Mouse (Mus musculus): ENCODE results near the gene Ern1. TPM values are rescaled to one million over a fixed set of nuclear protein-coding genes. Genes with fewer than 3 reads are reported as not detected.

The Ern1 gene
- polyA plus RNA-seq, 1 experiment from 2014 or later = 4.8 TPM

- H3K9ac ChIP-seq (ENCODE audit: low read depth, low read length) = no peak overlapping the region
- H3K9me3 ChIP-seq (replicated peaks; ENCODE audit: control insufficient read depth, low read length, poor library complexity, severe bottlenecking) = no peaks in the 10 kb centered on the region
- H3K27me3 ChIP-seq (ENCODE audit: control insufficient read depth, insufficient read depth, low read depth, low read length) = no peaks in the 10 kb centered on the region
- 26% methylated on average over 3 of the region's 3 CpGs for WGBS
- H3K4me3 ChIP-seq (ENCODE audit: low read depth, low read length) = no peak overlapping the region
- peaks cover 6% of the 10 kb centered on the region for H3K4me1 ChIP-seq (ENCODE audit: control insufficient read depth, insufficient read depth, low read length)
- ATAC-seq = peak; percentile 21; the same call in 1 of the 2 replicates
- no peak overlapping the region for H3K4me2 ChIP-seq (ENCODE audit: low read length)
- H3K36me3 ChIP-seq (ENCODE audit: control insufficient read depth, insufficient read depth, low read length) = no peaks in the 10 kb centered on the region
- H3K27ac ChIP-seq (ENCODE audit: low read length) = no peak overlapping the region
These were observed 34.9 kb upstream of the Ern1 start for GRCm38 (mm10) chr11:106522538-106522937.

- no peak overlapping the region for H3K4me2 ChIP-seq (ENCODE audit: low read length)
- no peak overlapping the region for H3K9ac ChIP-seq (ENCODE audit: low read depth, low read length)
- H3K27ac ChIP-seq (ENCODE audit: low read length) = no peak overlapping the region
- no peaks in the 10 kb centered on the region for H3K9me3 ChIP-seq (replicated peaks; ENCODE audit: control insufficient read depth, low read length, poor library complexity, severe bottlenecking)
- H3K4me3 ChIP-seq (ENCODE audit: low read depth, low read length) = no peak overlapping the region
- no peaks in the 10 kb centered on the region for H3K36me3 ChIP-seq (ENCODE audit: control insufficient read depth, insufficient read depth, low read length)
- H3K27me3 ChIP-seq (ENCODE audit: control insufficient read depth, insufficient read depth, low read depth, low read length) = no peaks in the 10 kb centered on the region
- ATAC-seq = no peak
- WGBS = 33% methylated on average over 4 of the region's 4 CpGs
- H3K4me1 ChIP-seq (ENCODE audit: control insufficient read depth, insufficient read depth, low read length) = peaks cover 6% of the 10 kb centered on the region
These were observed 34.0 kb upstream of the Ern1 start for GRCm38 (mm10) chr11:106521612-106522011.

GRCm38 (mm10) chr11:106520404-106520803 lies 32.8 kb upstream of the Ern1 start:
- Histone ChIP-seq H3K4me2 (ENCODE audit: low read length) (no peak overlapping the region), H3K4me3 (ENCODE audit: low read depth, low read length) (no peak overlapping the region), H3K27me3 (ENCODE audit: control insufficient read depth, insufficient read depth, low read depth, low read length) (no peaks in the 10 kb centered on the region), H3K9ac (ENCODE audit: low read depth, low read length) (no peak overlapping the region), H3K4me1 (ENCODE audit: control insufficient read depth, insufficient read depth, low read length) (peaks cover 6% of the 10 kb centered on the region), H3K9me3 (replicated peaks; ENCODE audit: control insufficient read depth, low read length, poor library complexity, severe bottlenecking) (no peaks in the 10 kb centered on the region), H3K36me3 (ENCODE audit: control insufficient read depth, insufficient read depth, low read length) (no peaks in the 10 kb centered on the region), H3K27ac (ENCODE audit: low read length) (no peak overlapping the region)
- no peak for ATAC-seq
- 18% methylated on average over 3 of the region's 3 CpGs for WGBS

GRCm38 (mm10) chr11:106519519-106519918 lies 31.9 kb upstream of the Ern1 start:
- H3K27ac ChIP-seq (ENCODE audit: low read length) = no peak overlapping the region
- no peak overlapping the region for H3K4me2 ChIP-seq (ENCODE audit: low read length)
- H3K27me3 ChIP-seq (ENCODE audit: control insufficient read depth, insufficient read depth, low read depth, low read length) = no peaks in the 10 kb centered on the region
- ATAC-seq = no peak
- WGBS = 38% methylated on average over 4 of the region's 4 CpGs
- H3K9me3 ChIP-seq (replicated peaks; ENCODE audit: control insufficient read depth, low read length, poor library complexity, severe bottlenecking) = no peaks in the 10 kb centered on the region
- H3K4me3 ChIP-seq (ENCODE audit: low read depth, low read length) = no peak overlapping the region
- H3K4me1 ChIP-seq (ENCODE audit: control insufficient read depth, insufficient read depth, low read length) = peaks cover 6% of the 10 kb centered on the region
- H3K9ac ChIP-seq (ENCODE audit: low read depth, low read length) = no peak overlapping the region
- no peaks in the 10 kb centered on the region for H3K36me3 ChIP-seq (ENCODE audit: control insufficient read depth, insufficient read depth, low read length)

GRCm38 (mm10) chr11:106518391-106518790 lies 30.7 kb upstream of the Ern1 start:
- no peak overlapping the region for H3K9ac ChIP-seq (ENCODE audit: low read depth, low read length)
- no peak overlapping the region for H3K4me2 ChIP-seq (ENCODE audit: low read length)
- H3K36me3 ChIP-seq (ENCODE audit: control insufficient read depth, insufficient read depth, low read length) = no peaks in the 10 kb centered on the region
- H3K4me3 ChIP-seq (ENCODE audit: low read depth, low read length) = no peak overlapping the region
- 41% methylated on average over 4 of the region's 4 CpGs for WGBS
- H3K4me1 ChIP-seq (ENCODE audit: control insufficient read depth, insufficient read depth, low read length) = peaks cover 6% of the 10 kb centered on the region
- no peak for ATAC-seq
- H3K9me3 ChIP-seq (replicated peaks; ENCODE audit: control insufficient read depth, low read length, poor library complexity, severe bottlenecking) = no peaks in the 10 kb centered on the region
- no peaks in the 10 kb centered on the region for H3K27me3 ChIP-seq (ENCODE audit: control insufficient read depth, insufficient read depth, low read depth, low read length)
- no peak overlapping the region for H3K27ac ChIP-seq (ENCODE audit: low read length)

GRCm38 (mm10) chr11:106515079-106515745 lies 27.6 kb upstream of the Ern1 start:
- peak; percentile 48; the same call in 1 of the 2 replicates for ATAC-seq
- H3K27ac ChIP-seq (ENCODE audit: low read length) = no peak overlapping the region

GRCm38 (mm10) chr11:106514446-106514845 lies 26.8 kb upstream of the Ern1 start:
- no peak for ATAC-seq
- H3K4me2 ChIP-seq (ENCODE audit: low read length) = no peak overlapping the region
- 52% methylated on average over 5 of the region's 5 CpGs for WGBS
- no peak overlapping the region for H3K4me3 ChIP-seq (ENCODE audit: low read depth, low read length)
- no peak overlapping the region for H3K9ac ChIP-seq (ENCODE audit: low read depth, low read length)
- no peaks in the 10 kb centered on the region for H3K27me3 ChIP-seq (ENCODE audit: control insufficient read depth, insufficient read depth, low read depth, low read length)
- no peak overlapping the region for H3K27ac ChIP-seq (ENCODE audit: low read length)
- H3K4me1 ChIP-seq (ENCODE audit: control insufficient read depth, insufficient read depth, low read length) = no peaks in the 10 kb centered on the region
- 0 out of 2 replicates have a peak, but pooled peaks cover 3% of the 10 kb centered on the region for H3K36me3 ChIP-seq (ENCODE audit: control insufficient read depth, insufficient read depth, low read length)
- no peaks in the 10 kb centered on the region for H3K9me3 ChIP-seq (replicated peaks; ENCODE audit: control insufficient read depth, low read length, poor library complexity, severe bottlenecking)

More at GRCm38 (mm10) chr11:106515079-106515745, 27.6 kb upstream of the Ern1 start:
- Histone ChIP-seq H3K36me3 (ENCODE audit: control insufficient read depth, insufficient read depth, low read length) (0 out of 2 replicates have a peak, but pooled peaks cover 3% of the 10 kb centered on the region), H3K4me2 (ENCODE audit: low read length) (no peak overlapping the region), H3K27me3 (ENCODE audit: control insufficient read depth, insufficient read depth, low read depth, low read length) (no peaks in the 10 kb centered on the region), H3K9ac (ENCODE audit: low read depth, low read length) (no peak overlapping the region), H3K4me1 (ENCODE audit: control insufficient read depth, insufficient read depth, low read length) (no peaks in the 10 kb centered on the region), H3K9me3 (replicated peaks; ENCODE audit: control insufficient read depth, low read length, poor library complexity, severe bottlenecking) (no peaks in the 10 kb centered on the region), H3K4me3 (ENCODE audit: low read depth, low read length) (no peak overlapping the region)
- WGBS = 56% methylated on average over 16 of the region's 16 CpGs

- Histone ChIP-seq H3K4me1 (ENCODE audit: control insufficient read depth, insufficient read depth, low read length) (no peaks in the 10 kb centered on the region), H3K4me2 (ENCODE audit: low read length) (no peak overlapping the region), H3K27ac (ENCODE audit: low read length) (no peak overlapping the region), H3K9ac (ENCODE audit: low read depth, low read length) (peak overlapping the region; percentile 6; the same call in 1 of the 2 replicates), H3K4me3 (ENCODE audit: low read depth, low read length) (no peak overlapping the region), H3K27me3 (ENCODE audit: control insufficient read depth, insufficient read depth, low read depth, low read length) (no peaks in the 10 kb centered on the region), H3K36me3 (ENCODE audit: control insufficient read depth, insufficient read depth, low read length) (peaks cover 12% of the 10 kb centered on the region; the same call in 1 of the 2 replicates), H3K9me3 (replicated peaks; ENCODE audit: control insufficient read depth, low read length, poor library complexity, severe bottlenecking) (no peaks in the 10 kb centered on the region)
- ATAC-seq = no peak
- 52% methylated on average over 2 of the region's 2 CpGs for WGBS
These were observed 25.5 kb upstream of the Ern1 start for GRCm38 (mm10) chr11:106513166-106513565.

- H3K36me3 ChIP-seq (ENCODE audit: control insufficient read depth, insufficient read depth, low read length) = peaks cover 13% of the 10 kb centered on the region; the same call in 1 of the 2 replicates
- no peak overlapping the region for H3K9ac ChIP-seq (ENCODE audit: low read depth, low read length)
- H3K4me2 ChIP-seq (ENCODE audit: low read length) = no peak overlapping the region
- H3K9me3 ChIP-seq (replicated peaks; ENCODE audit: control insufficient read depth, low read length, poor library complexity, severe bottlenecking) = no peaks in the 10 kb centered on the region
- no peak for ATAC-seq
- H3K4me1 ChIP-seq (ENCODE audit: control insufficient read depth, insufficient read depth, low read length) = no peaks in the 10 kb centered on the region
- WGBS = 93% methylated on average over 7 of the region's 7 CpGs
- no peak overlapping the region for H3K4me3 ChIP-seq (ENCODE audit: low read depth, low read length)
- H3K27me3 ChIP-seq (ENCODE audit: control insufficient read depth, insufficient read depth, low read depth, low read length) = no peaks in the 10 kb centered on the region
- no peak overlapping the region for H3K27ac ChIP-seq (ENCODE audit: low read length)
These were observed 24.3 kb upstream of the Ern1 start for GRCm38 (mm10) chr11:106512006-106512390.

Measured in midbrain, embryonic 16.5 days (tissue).